Mouse (Mus musculus) G1E (cell line): Measurements from ENCODE around the gene Mst1. TPM values are rescaled to one million over a fixed set of nuclear protein-coding genes. Genes with fewer than 3 reads are reported as not detected.
A peak's percentile ranks its signal among the peaks of the same experiment; 100 is the strongest.

ENCODE experiments used
- ATAC-seq: 2 replicates; pipeline ENCODE4 v1.8.0; 2016; ENCODE audit warnings: mild to moderate bottlenecking; ENCODE audit not compliant: insufficient number of reproducible peaks, poor library complexity, low FRiP score, severe bottlenecking; ENCODE audit errors: extremely low read depth
- DNase-seq: peaks from one replicate; pipeline ENCODE4 v3.0.0; 2012; ENCODE audit warnings: low spot score
- H3K27me3 ChIP-seq: 2 replicates; pipeline ENCODE4 v1.6.1; 2012; ENCODE audit warnings: mild to moderate bottlenecking, low read length, inconsistent platforms; ENCODE audit not compliant: insufficient read depth
- H3K36me3 ChIP-seq: replicated peaks from 2 replicates; pipeline ENCODE3; 2012; ENCODE audit warnings: mild to moderate bottlenecking, inconsistent platforms
- H3K4me1 ChIP-seq: 2 replicates; pipeline ENCODE4 v1.6.1; 2012; ENCODE audit warnings: low read depth, low read length, inconsistent platforms, mixed read lengths; ENCODE audit not compliant: insufficient read depth
- H3K4me3 ChIP-seq: 2 replicates; pipeline ENCODE4 v1.5.1; 2012; ENCODE audit warnings: low read depth, mild to moderate bottlenecking, inconsistent platforms, low read length, moderate library complexity, mixed read lengths
- H3K9me3 ChIP-seq: replicated peaks from 2 replicates; pipeline ENCODE4 v1.6.1; 2012; ENCODE audit warnings: inconsistent platforms
- CTCF ChIP-seq: IDR thresholded peaks from 2 replicates; pipeline ENCODE4 v1.5.1; 2012; ENCODE audit warnings: low read depth, low read length, inconsistent platforms, mixed read lengths
- GATA1 ChIP-seq: IDR thresholded peaks from 2 replicates; pipeline ENCODE4 v1.6.1; 2012; ENCODE audit warnings: borderline replicate concordance, low read length, inconsistent platforms, mixed read lengths
- GATA2 ChIP-seq: IDR thresholded peaks from 2 replicates; pipeline ENCODE4 v1.6.1; 2012; ENCODE audit warnings: low read depth, low read length, inconsistent platforms, borderline replicate concordance
- POLR2AphosphoS5 ChIP-seq: IDR thresholded peaks from 2 replicates; pipeline ENCODE4 v1.6.1; 2012; ENCODE audit warnings: low read depth, low read length, inconsistent platforms; ENCODE audit not compliant: insufficient replicate concordance
- TAL1 ChIP-seq: conservative IDR thresholded peaks from 2 replicates; pipeline ENCODE4 v1.6.1; 2012; ENCODE audit warnings: low read depth, low read length, inconsistent platforms, mixed read lengths
- polyA plus RNA-seq: library from polyadenylated mRNA; stranded (reverse); fragments of >175 nt; gene quantifications from 2 replicates; pipeline ENCODE4 v1.2.3, GENCODE M21; 2012
- total RNA-seq, 2 experiments: library from RNA; stranded (forward) in 1 of 2; stranded (reverse) in 1 of 2; fragments of 200-1000 nt in 1 of 2; fragments of >200 nt in 1 of 2; fragmentation: Nextera tagmentation in 1 of 2; gene quantifications; 2 replicates each; pipeline ENCODE4 v1.2.3; 2014 to 2017

Gene Mst1
- total and polyA plus RNA-seq, 3 experiments: 8.4 to 17.9 (median 11.0) TPM

GRCm38 (mm10) chr9:108048566-108048955, 31.7 kb upstream of the Mst1 start:
- DNase-seq (peak; percentile 23), ATAC-seq (no peak)
- peaks cover 84% of the 10 kb centered on the region for H3K36me3 ChIP-seq
- H3K9me3 ChIP-seq: no peaks in the 10 kb centered on the region
- H3K27me3 ChIP-seq: no peaks in the 10 kb centered on the region
- H3K4me1 ChIP-seq: peaks cover 75% of the 10 kb centered on the region
- peak overlapping the region; percentile 80 for H3K4me3 ChIP-seq
- TF ChIP-seq GATA2: no peak
- TF ChIP-seq GATA1: no peak
- no peak for TF ChIP-seq POLR2AphosphoS5
- no peak for TF ChIP-seq TAL1
- no peak for TF ChIP-seq CTCF

GRCm38 (mm10) chr9:108049016-108049455, 31.2 kb upstream of the Mst1 start, which contains the start of gene Gmppb:
TSS of gene Gmppb (plus strand) at chr9:108049242.
- no peak for TF ChIP-seq GATA1
- no peak for TF ChIP-seq TAL1
- TF ChIP-seq POLR2AphosphoS5: no peak
- TF ChIP-seq CTCF: no peak
- no peak for TF ChIP-seq GATA2
- Histone ChIP-seq H3K4me3 (peak within 1 kb of the TSS; percentile 80), H3K36me3 (peaks cover 84% of the 10 kb centered on the region), H3K9me3 (no peaks in the 10 kb centered on the region), H3K27me3 (no peaks in the 10 kb centered on the region; the same call in 1 of the 2 replicates), H3K4me1 (peaks cover 80% of the 10 kb centered on the region)
- ATAC-seq: peak; percentile 91
- DNase-seq: peak; percentile 97

- Histone ChIP-seq H3K9me3 (no peaks in the 10 kb centered on the region), H3K4me1 (peaks cover 84% of the 10 kb centered on the region), H3K27me3 (no peaks in the 10 kb centered on the region; the same call in 1 of the 2 replicates), H3K36me3 (peaks cover 87% of the 10 kb centered on the region), H3K4me3 (peak overlapping the region; percentile 80)
- DNase-seq (no peak), ATAC-seq (no peak)
- TF ChIP-seq GATA2 (no peak), POLR2AphosphoS5 (no peak), GATA1 (no peak), CTCF (no peak), TAL1 (no peak)
These were observed 30.5 kb upstream of the Mst1 start for GRCm38 (mm10) chr9:108049561-108050251.

GRCm38 (mm10) chr9:108051184-108051930, 28.9 kb upstream of the Mst1 start:
- Histone ChIP-seq H3K4me1 (peaks cover 75% of the 10 kb centered on the region), H3K36me3 (peaks cover 87% of the 10 kb centered on the region), H3K9me3 (no peaks in the 10 kb centered on the region), H3K4me3 (no peak overlapping the region; the same call in 1 of the 2 replicates), H3K27me3 (no peaks in the 10 kb centered on the region; the same call in 1 of the 2 replicates)
- ATAC-seq (no peak), DNase-seq (no peak)
- TF ChIP-seq TAL1 (no peak), POLR2AphosphoS5 (no peak), CTCF (no peak), GATA1 (no peak), GATA2 (no peak)

GRCm38 (mm10) chr9:108051931-108052220, 28.4 kb upstream of the Mst1 start:
- TF ChIP-seq GATA1: no peak
- no peak for ATAC-seq
- Histone ChIP-seq H3K27me3 (no peaks in the 10 kb centered on the region; the same call in 1 of the 2 replicates), H3K4me3 (no peak overlapping the region), H3K9me3 (no peaks in the 10 kb centered on the region), H3K4me1 (peaks cover 72% of the 10 kb centered on the region), H3K36me3 (peaks cover 87% of the 10 kb centered on the region)
- no peak for DNase-seq

- Histone ChIP-seq H3K36me3 (peaks cover 87% of the 10 kb centered on the region), H3K4me3 (no peak overlapping the region), H3K27me3 (no peaks in the 10 kb centered on the region; the same call in 1 of the 2 replicates), H3K9me3 (no peaks in the 10 kb centered on the region), H3K4me1 (peaks cover 68% of the 10 kb centered on the region)
- TF ChIP-seq GATA1 (no peak), CTCF (no peak), POLR2AphosphoS5 (peak; percentile 20; the same call in 1 of the 2 replicates)
- ATAC-seq: no peak
- no peak for DNase-seq
These were observed 27.8 kb upstream of the Mst1 start for GRCm38 (mm10) chr9:108052411-108052810.
